Mouse (Mus musculus) heart, adult 8-10 months (tissue): ENCODE measurements around the gene BC005561. TPM values are rescaled to one million over a fixed set of nuclear protein-coding genes. Genes with fewer than 3 reads are reported as not detected.
A peak's percentile ranks its signal among the peaks of the same experiment; 100 is the strongest.

Experiments used
- DNase-seq: peaks from one replicate; pipeline ENCODE4 v3.0.0; 2022; ENCODE audit warnings: low spot score
- total RNA-seq, 4 experiments: library from RNA; stranded (reverse); gene quantifications; 2 replicates each; pipeline ENCODE4 v1.2.4; 2022

Gene BC005561
- total RNA-seq, 4 experiments from 2014 or later: 3.5 to 4.7 (median 3.7) TPM

- peak; percentile 96 for DNase-seq
Measured at GRCm38 (mm10) chr5:104571282-104571921, 63.2 kb downstream of the BC005561 start.

Other genes with a start within 250 kb of the BC005561 start
- not detected for gene Ibsp, start 209.2 kb upstream of the BC005561 start, total RNA-seq
- gene Mepe, start 183.0 kb upstream of the BC005561 start, total RNA-seq: not detected
- under 1 TPM in 3 of 4 experiments, not detected in 1; 0.30 to 0.80 (median 0.37) TPM for gene Spp1, start 73.2 kb upstream of the BC005561 start, total RNA-seq
- gene Pkd2, start 48.9 kb upstream of the BC005561 start, total RNA-seq: 10 to 100 TPM; 17.0 to 18.9 (median 18.2) TPM